Mouse (Mus musculus): ENCODE measurements around the gene Pde4dip.

- TF ChIP-seq CTCF (conservative IDR thresholded peaks at IDR 0.05; ENCODE audit: insufficient read depth, insufficient read length, low read depth, low read length) (no peak), POLR2A (IDR thresholded peaks at IDR 0.05; ENCODE audit: low read depth, low read length) (no peak)
Measured at GRCm38 (mm10) chr3:97649022-97649421, 239.5 kb downstream of the Pde4dip start.
